Mouse (Mus musculus): Measurements from ENCODE around the gene Chrnb1.

Gene Chrnb1

DNA sequence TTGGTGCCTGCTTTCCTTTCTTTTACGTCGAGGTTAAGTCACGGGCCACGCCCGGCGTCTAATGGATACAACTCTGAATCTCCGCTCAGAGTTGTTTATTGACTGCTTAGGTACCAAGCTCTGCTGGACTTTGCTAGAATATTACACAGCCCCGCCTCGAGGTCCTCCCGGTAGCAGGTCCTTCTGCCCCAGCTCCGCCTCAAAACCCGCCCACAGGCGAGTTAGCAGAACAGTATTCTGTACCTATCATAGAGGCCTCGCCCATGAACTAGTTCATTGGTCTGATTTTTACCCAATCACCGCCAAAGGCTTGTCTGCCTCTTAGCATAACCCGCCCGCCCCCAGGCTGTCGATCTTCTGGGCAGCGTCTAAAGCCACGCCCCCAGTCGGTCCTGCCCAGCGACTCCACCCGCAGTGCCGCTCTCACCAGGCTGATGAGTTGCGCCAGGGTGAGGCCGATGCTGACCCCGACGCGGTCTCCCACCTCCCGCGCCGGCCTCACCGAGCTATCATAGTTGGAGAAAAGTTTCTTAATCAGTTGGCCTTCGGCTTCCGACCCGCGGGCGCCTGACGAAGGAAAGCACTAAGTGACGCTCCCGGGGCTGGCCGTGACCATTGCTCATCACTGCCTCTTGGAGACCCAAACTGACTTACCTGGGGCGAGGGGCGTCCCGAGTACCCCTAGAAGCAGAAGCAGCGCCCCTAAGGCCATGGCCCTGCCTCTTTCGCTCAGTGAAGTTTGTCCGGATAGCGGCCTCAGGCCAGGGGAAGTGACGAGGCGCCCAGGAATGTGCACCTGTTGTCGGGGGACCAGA is at the start of gene Chrnb1:
Gene Chrnb1 (minus strand): TSS at position 776 of the 815 bp plus-strand sequence.
- peak; percentile 80 for DNase-seq

GRCm38 (mm10) chr11:69838714-69839104 is 43.0 kb upstream of the Chrnb1 start:
- DNase-seq, result no peak

- DNase-seq, result peak; percentile 96
Measured at GRCm38 (mm10) chr11:69837952-69838713, 42.4 kb upstream of the Chrnb1 start, which contains the start of gene Tmem256. Gene Tmem256 (plus strand): TSS chr11:69838514.

- no peak for DNase-seq
Measured at GRCm38 (mm10) chr11:69837604-69837951, 41.8 kb upstream of the Chrnb1 start, which contains the start of gene Nlgn2. Gene Nlgn2 (minus strand): TSS chr11:69837784.

GRCm38 (mm10) chr11:69836703-69837576 is 41.2 kb upstream of the Chrnb1 start:
- DNase-seq, result peak; percentile 69

GRCm38 (mm10) chr11:69835966-69836335 is 40.2 kb upstream of the Chrnb1 start:
- DNase-seq, result no peak

- no peak for DNase-seq
Measured at GRCm38 (mm10) chr11:69835326-69835965, 39.7 kb upstream of the Chrnb1 start.

DNA sequence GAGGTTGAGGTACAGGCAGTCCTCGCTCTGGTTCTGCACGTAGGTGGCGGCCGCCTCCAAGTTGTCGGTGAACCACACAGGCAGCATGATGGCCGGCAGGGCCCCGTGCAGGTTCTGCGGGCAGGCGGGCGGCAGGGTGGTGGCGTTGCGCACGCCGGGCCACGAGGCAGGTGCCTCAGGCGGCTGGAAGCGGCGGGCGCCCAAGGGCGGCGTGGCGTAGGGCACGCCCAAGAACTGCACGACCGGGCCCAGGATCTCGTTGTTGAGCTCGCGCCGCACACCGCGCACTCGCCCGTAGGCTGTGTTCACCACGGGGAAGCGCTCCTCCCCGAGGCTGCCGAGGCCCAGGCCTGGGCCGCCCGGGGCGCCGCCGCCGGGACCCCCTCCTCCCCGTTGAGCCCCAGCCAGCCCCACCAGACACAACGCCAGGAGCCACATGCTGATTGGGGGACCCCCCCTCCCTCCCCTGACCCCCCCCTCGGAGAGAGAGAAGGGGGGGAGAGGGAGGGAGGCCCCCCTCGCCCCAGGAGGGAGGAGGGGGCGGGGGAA is 38.3 kb upstream of the Chrnb1 start:
- no peak for DNase-seq

- DNase-seq, result no peak
Measured at GRCm38 (mm10) chr11:69833554-69833953, 37.8 kb upstream of the Chrnb1 start.

DNA sequence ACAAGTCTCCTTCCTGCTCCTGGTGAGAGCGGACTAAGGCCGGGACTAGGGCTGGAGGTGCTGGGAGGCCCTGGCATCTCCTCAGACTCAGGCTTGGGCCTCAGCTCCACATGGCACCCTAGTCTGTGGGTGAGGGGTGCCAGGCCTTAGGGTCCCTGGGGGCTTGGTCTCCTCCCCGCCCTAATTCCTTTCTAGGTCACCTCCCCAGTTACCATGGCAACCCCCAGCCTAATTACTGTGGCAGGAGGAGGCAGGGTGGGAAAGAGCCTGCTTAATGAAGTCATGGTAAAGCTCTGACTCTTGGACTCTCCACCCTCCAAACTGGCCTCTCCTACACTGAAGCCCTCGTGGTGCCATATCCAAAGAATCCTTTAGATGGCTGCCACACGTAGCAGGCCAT is 33.1 kb upstream of the Chrnb1 start:
- no peak for DNase-seq

DNA sequence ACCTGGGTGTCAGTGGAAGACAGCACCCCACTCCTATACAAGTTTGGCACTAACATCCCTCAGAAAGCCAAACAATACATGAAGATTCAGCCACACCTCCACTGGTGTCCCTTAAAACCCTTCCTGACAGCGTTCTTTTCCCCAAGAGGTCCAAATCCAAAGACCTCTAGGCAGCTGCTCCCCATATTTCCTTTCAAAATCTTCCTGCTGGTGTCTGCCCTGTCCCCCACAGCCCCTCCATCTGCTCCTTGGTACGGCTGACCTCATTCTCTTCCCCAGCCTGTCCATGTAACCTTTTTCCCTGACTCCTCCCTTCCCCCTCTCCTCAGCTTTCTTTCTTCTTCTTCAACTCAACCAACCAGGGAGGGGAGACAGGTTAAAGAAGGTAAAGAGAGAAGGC is 27.7 kb upstream of the Chrnb1 start:
- no peak for DNase-seq

DNA sequence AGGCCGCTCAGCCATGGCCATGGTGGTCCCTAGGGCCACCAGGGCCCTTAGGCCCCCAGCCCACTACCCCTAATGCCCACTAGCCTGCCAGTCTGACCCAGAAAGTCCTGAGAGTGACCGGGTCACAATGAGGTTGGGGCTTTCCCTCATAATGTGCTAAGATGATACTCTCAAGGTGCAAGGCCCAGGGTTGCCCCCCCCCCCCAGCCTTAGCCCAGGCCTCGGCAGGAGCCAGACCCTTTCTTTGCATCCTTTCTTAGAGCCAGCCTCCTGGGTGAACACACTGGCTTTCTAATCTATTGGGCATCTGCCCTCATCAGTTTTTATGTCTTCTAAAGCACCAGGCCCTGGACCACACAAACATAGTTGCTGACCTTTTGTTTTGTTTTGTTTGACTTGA is 26.3 kb upstream of the Chrnb1 start, which contains the start of gene Spem1:
Gene Spem1 (minus strand): TSS at position 101 of the 400 bp plus-strand sequence.
- no peak for DNase-seq

GRCm38 (mm10) chr11:69818871-69819270 is 23.1 kb upstream of the Chrnb1 start:
- no peak for DNase-seq

DNA sequence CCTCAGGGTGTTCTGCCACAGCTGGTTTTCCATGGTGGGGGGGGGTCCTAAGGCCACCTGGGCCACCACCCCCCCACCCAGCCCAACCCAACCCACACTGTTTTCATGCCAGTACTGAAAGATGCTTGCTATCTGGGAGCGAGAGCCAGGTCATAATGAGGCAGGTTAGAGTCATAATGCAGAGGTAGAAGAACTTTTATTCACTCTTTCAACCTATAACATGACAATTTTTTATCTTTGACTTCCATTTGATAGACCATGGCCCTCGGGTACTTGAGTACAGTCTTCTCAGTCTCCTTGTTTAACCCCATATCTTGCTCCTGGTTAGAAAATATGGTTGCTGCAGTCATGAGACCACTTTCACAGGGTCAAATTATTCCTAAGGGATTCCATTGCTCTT is 22.6 kb upstream of the Chrnb1 start, which contains the start of gene Spem2:
Gene Spem2 (minus strand): TSS at position 101 of the 400 bp plus-strand sequence.
- DNase-seq, result no peak

DNA sequence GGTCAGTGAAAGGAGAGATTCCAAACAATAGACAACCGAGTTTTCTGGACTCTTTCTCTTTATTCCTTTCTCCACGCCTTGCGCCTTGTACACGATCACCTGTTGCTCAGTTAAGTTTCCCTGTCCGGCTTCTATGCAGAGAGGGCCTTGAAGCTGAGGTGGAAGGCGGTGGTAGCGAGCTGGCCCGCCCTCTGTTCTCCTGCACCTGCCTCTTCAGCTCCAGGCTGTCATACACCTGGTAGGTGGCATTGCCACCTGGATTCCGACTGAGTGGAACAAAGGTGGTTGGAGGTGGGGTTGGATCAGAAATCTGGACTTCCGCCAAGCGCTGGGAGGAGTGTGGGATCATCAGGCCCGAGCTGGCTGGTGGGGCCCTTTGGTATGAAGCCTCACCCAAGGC is 20.8 kb upstream of the Chrnb1 start:
- DNase-seq, result no peak

- no peak for DNase-seq
Measured at GRCm38 (mm10) chr11:69815155-69815554, 19.4 kb upstream of the Chrnb1 start, which contains the start of gene Gm39566. Gene Gm39566 (minus strand): TSS chr11:69815298.

DNA sequence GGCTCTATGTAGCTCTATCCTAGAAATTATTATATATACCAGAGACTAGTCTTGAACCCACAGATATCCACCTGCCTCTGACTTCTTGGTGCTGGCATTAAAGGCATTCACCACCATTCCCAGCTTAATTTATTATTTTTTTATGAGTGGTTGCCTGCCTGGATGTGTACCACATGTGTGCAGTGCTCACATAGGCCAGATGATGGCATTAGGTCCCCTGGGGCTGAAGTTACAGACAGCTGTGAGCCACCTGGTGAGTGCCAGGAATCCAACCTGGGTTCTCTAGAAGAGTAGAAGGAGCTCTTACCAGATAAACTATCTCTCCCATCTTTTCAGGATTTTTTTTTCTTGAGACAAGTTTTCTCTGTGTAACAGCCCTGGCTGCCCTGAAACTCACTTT is 14.5 kb upstream of the Chrnb1 start:
- no peak for DNase-seq

DNA sequence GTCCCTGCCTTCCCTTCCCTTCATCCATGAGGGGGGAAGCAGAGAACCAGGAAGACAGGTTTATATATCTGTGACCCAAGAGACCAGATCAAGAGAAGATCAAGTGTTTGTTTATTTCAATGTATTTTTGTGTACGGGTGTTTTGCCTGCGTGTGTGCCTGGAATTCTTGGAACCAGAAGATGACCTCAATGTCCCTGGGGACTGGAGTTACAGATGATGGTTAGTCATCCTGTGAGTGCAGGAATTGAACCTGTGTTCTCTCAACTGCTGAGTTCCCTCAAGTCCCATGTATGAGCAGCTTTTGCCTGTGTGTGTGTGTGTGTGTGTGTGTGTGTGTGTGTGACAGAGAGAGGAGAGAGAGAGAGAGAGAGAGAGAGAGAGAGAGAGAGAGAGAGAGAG is 11.9 kb upstream of the Chrnb1 start:
- no peak for DNase-seq

- DNase-seq, result no peak
Measured at GRCm38 (mm10) chr11:69806378-69806777, 10.6 kb upstream of the Chrnb1 start.

GRCm38 (mm10) chr11:69804972-69805909 is 9.5 kb upstream of the Chrnb1 start, which contains the start of gene Tmem102:
Gene Tmem102 (minus strand): TSS chr11:69805624.
- no peak for DNase-seq

GRCm38 (mm10) chr11:69804652-69804940 is 8.9 kb upstream of the Chrnb1 start:
- no peak for DNase-seq

Measured in cerebellum, adult 11 months (tissue).